Mouse (Mus musculus): ENCODE measurements around the gene Rapgef2.

- TF ChIP-seq POLR2A (IDR thresholded peaks at IDR 0.05; ENCODE audit: control insufficient read depth, extremely low read depth, insufficient read depth, low read length, poor library complexity) = no peak
- no peak for TF ChIP-seq CTCF (IDR thresholded peaks at IDR 0.05; ENCODE audit: borderline replicate concordance, control insufficient read depth, extremely low read depth, insufficient read depth, low read length, poor library complexity)
Observed at GRCm38 (mm10) chr3:79182290-79182689, 104.0 kb downstream of the Rapgef2 start.

Measured in thymus, adult 2 months (tissue).